Mouse (Mus musculus): ENCODE data around the gene Rmnd5a. TPM values are rescaled to one million over a fixed set of nuclear protein-coding genes. Genes with fewer than 3 reads are reported as not detected.

The Rmnd5a gene
- total RNA-seq, 2 experiments from 2014 or later, result 101 to 103 TPM

GRCm38 (mm10) chr6:71396016-71396415, 44.4 kb downstream of the Rmnd5a start:
- Histone ChIP-seq H3K27ac (no peak overlapping the region), H3K4me3 (no peak overlapping the region)
- intact Hi-C loops (cut with DNase I), result loop anchor here (5.0 kb wide), 2 partner anchors 94 to 124 kb away; partner anchors contain the start of gene Krcc1
- DNase-seq (ENCODE audit: extremely low spot score in 1 of 2, low spot score in 2 of 2), result no peak
- no peak for TF ChIP-seq CTCF (IDR thresholded peaks at IDR 0.05)

GRCm38 (mm10) chr6:71390496-71390895, 49.9 kb downstream of the Rmnd5a start:
- no peak for DNase-seq (ENCODE audit: extremely low spot score in 1 of 2, low spot score in 2 of 2)
- H3K27ac ChIP-seq, result no peak overlapping the region
- no peak overlapping the region for H3K4me3 ChIP-seq
- TF ChIP-seq CTCF (IDR thresholded peaks at IDR 0.05), result no peak
- intact Hi-C loops (cut with DNase I), result no loop called here

- no peak for DNase-seq (ENCODE audit: extremely low spot score in 1 of 2, low spot score in 2 of 2)
- intact Hi-C loops (cut with DNase I), result no loop called here
- no peak overlapping the region for H3K27ac ChIP-seq
- no peak overlapping the region for H3K4me3 ChIP-seq
- TF ChIP-seq CTCF (IDR thresholded peaks at IDR 0.05), result no peak
These were observed 58.8 kb downstream of the Rmnd5a start for GRCm38 (mm10) chr6:71381654-71382053.

GRCm38 (mm10) chr6:71376711-71377110, 63.7 kb downstream of the Rmnd5a start:
- intact Hi-C loops (cut with DNase I), result no loop called here
- no peak overlapping the region for H3K27ac ChIP-seq
- TF ChIP-seq CTCF (IDR thresholded peaks at IDR 0.05), result no peak
- no peak overlapping the region for H3K4me3 ChIP-seq
- no peak for DNase-seq (ENCODE audit: extremely low spot score in 1 of 2, low spot score in 2 of 2)

GRCm38 (mm10) chr6:71374921-71375320, 65.5 kb downstream of the Rmnd5a start:
- H3K27ac ChIP-seq, result no peak overlapping the region
- intact Hi-C loops (cut with DNase I), result no loop called here
- TF ChIP-seq CTCF (IDR thresholded peaks at IDR 0.05), result no peak
- H3K4me3 ChIP-seq, result no peak overlapping the region
- no peak for DNase-seq (ENCODE audit: extremely low spot score in 1 of 2, low spot score in 2 of 2)

- intact Hi-C loops (cut with DNase I), result no loop called here
- TF ChIP-seq CTCF (IDR thresholded peaks at IDR 0.05), result no peak
- no peak for DNase-seq (ENCODE audit: extremely low spot score in 1 of 2, low spot score in 2 of 2)
- Histone ChIP-seq H3K4me3 (no peak overlapping the region), H3K27ac (no peak overlapping the region)
These were observed 66.1 kb downstream of the Rmnd5a start for GRCm38 (mm10) chr6:71374311-71374829.

- no peak within 1 kb of the TSS for H3K4me3 ChIP-seq
- DNase-seq (ENCODE audit: extremely low spot score in 1 of 2, low spot score in 2 of 2), result no peak
- no peak for TF ChIP-seq CTCF (IDR thresholded peaks at IDR 0.05)
- no peak within 1 kb of the TSS for H3K27ac ChIP-seq
- intact Hi-C loops (cut with DNase I), result no loop called here
These were observed 67.1 kb downstream of the Rmnd5a start, which contains the start of gene Cd8a for GRCm38 (mm10) chr6:71373249-71373775. Gene Cd8a, plus strand, starts transcription at chr6:71373427.

GRCm38 (mm10) chr6:71372041-71372720, 68.3 kb downstream of the Rmnd5a start:
- DNase-seq (ENCODE audit: extremely low spot score in 1 of 2, low spot score in 2 of 2), result no peak
- no peak overlapping the region for H3K4me3 ChIP-seq
- TF ChIP-seq CTCF (IDR thresholded peaks at IDR 0.05), result no peak
- intact Hi-C loops (cut with DNase I), result no loop called here
- no peak overlapping the region for H3K27ac ChIP-seq

GRCm38 (mm10) chr6:71371085-71371605, 69.3 kb downstream of the Rmnd5a start:
- TF ChIP-seq CTCF (IDR thresholded peaks at IDR 0.05), result no peak
- H3K4me3 ChIP-seq, result no peak overlapping the region
- intact Hi-C loops (cut with DNase I), result no loop called here
- no peak for DNase-seq (ENCODE audit: extremely low spot score in 1 of 2, low spot score in 2 of 2)
- H3K27ac ChIP-seq, result no peak overlapping the region

GRCm38 (mm10) chr6:71369416-71369815, 71.0 kb downstream of the Rmnd5a start:
- no peak for TF ChIP-seq CTCF (IDR thresholded peaks at IDR 0.05)
- Histone ChIP-seq H3K27ac (no peak overlapping the region), H3K4me3 (no peak overlapping the region)
- intact Hi-C loops (cut with DNase I), result no loop called here
- DNase-seq (ENCODE audit: extremely low spot score in 1 of 2, low spot score in 2 of 2), result no peak

GRCm38 (mm10) chr6:71363995-71364394, 76.4 kb downstream of the Rmnd5a start:
- H3K4me3 ChIP-seq, result no peak overlapping the region
- no peak for TF ChIP-seq CTCF (IDR thresholded peaks at IDR 0.05)
- no peak for DNase-seq (ENCODE audit: extremely low spot score in 1 of 2, low spot score in 2 of 2)
- intact Hi-C loops (cut with DNase I), result no loop called here
- H3K27ac ChIP-seq, result no peak overlapping the region

- H3K4me3 ChIP-seq, result no peak overlapping the region
- no peak for TF ChIP-seq CTCF (IDR thresholded peaks at IDR 0.05)
- no peak overlapping the region for H3K27ac ChIP-seq
- DNase-seq (ENCODE audit: extremely low spot score in 1 of 2, low spot score in 2 of 2), result no peak
- intact Hi-C loops (cut with DNase I), result no loop called here
These were observed 79.2 kb downstream of the Rmnd5a start for GRCm38 (mm10) chr6:71361156-71361670.

Data from left cerebral cortex, adult 2 months (tissue).